Mouse (Mus musculus) spleen, adult 2 months (tissue): ENCODE measurements at regions not wholly inside any gene's neighbourhood (a gene's known extent, or its start where the extent isn't known, plus 50 kb on each side); places are given as distances from the start of the nearest gene placed in this dataset.

Source experiments
- DNase-seq, 2 experiments: peaks; one replicate each; pipeline versions ENCODE4 v3.0.0 to v3.0.0-alpha.2; 2012 to 2021; ENCODE audit warnings: low spot score in 2 of 2, low read depth in 1 of 2
- H3K27ac ChIP-seq: fragments of 200-500 bp; 2 replicates; pipeline ENCODE4 v1.5.1; 2012; ENCODE audit warnings: low read length, inconsistent platforms; ENCODE audit not compliant: insufficient read depth
- H3K27me3 ChIP-seq: fragments of 200-500 bp; 2 replicates; pipeline ENCODE4 v1.6.1; 2012; ENCODE audit warnings: mild to moderate bottlenecking, moderate library complexity, low read length, inconsistent platforms; ENCODE audit not compliant: control insufficient read depth, insufficient read depth
- H3K36me3 ChIP-seq: fragments of 200-500 bp; 2 replicates; pipeline ENCODE4 v1.6.1; 2012; ENCODE audit warnings: mild to moderate bottlenecking, low read length, inconsistent platforms; ENCODE audit not compliant: control insufficient read depth, insufficient read depth
- H3K4me1 ChIP-seq: fragments of 200-500 bp; 2 replicates; pipeline ENCODE4 v1.6.1; 2011; ENCODE audit warnings: inconsistent platforms; ENCODE audit not compliant: control insufficient read depth, insufficient read depth, insufficient read length
- H3K4me3 ChIP-seq: fragments of 200-500 bp; 2 replicates; pipeline ENCODE4 v1.5.1; 2011; ENCODE audit warnings: mild to moderate bottlenecking, inconsistent platforms; ENCODE audit not compliant: insufficient read depth, insufficient read length; ENCODE audit errors: extremely low read depth
- CTCF ChIP-seq: fragments of 200-500 bp; IDR thresholded peaks from 2 replicates; pipeline ENCODE4 v1.5.1; 2011; ENCODE audit warnings: mild to moderate bottlenecking, inconsistent platforms; ENCODE audit not compliant: insufficient read depth, insufficient read length, insufficient replicate concordance; ENCODE audit errors: extremely low read depth
- POLR2A ChIP-seq: fragments of 200-500 bp; IDR thresholded peaks from 2 replicates; pipeline ENCODE4 v1.6.1; 2011; ENCODE audit warnings: low read depth, low read length, inconsistent platforms
- WGBS: fragments of 180-500 bp; shearing (Covaris S2); methylation state at CpG from one replicate; pipeline ENCODE4 v1.1.7; 2018; 5-methylcytosine and 5-hydroxymethylcytosine counted together

DNA sequence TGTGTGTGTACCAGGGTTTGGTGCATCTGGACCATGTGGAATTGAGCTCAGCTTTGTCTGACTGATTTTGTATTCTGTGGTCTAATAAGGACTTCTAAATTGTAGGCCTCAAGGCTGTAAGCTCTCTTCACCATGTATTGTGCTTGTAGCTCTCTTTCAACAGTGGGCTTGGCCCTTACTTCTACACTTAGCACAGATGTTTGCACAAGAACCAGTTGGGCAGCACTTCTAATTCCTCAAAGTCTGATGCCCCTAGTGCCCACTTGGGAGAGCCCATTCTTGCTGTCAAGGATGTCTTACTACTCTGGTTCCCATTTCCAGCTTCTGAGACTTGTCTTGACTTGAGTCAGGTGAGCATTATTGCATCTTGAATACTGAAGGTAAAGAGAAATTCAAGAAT is 114.5 kb upstream of the Slco3a1 start:
- no peak overlapping the region for H3K27ac ChIP-seq
- H3K27me3 ChIP-seq: no peaks in the 10 kb centered on the region
- no peak for TF ChIP-seq CTCF
- TF ChIP-seq POLR2A: no peak

DNA sequence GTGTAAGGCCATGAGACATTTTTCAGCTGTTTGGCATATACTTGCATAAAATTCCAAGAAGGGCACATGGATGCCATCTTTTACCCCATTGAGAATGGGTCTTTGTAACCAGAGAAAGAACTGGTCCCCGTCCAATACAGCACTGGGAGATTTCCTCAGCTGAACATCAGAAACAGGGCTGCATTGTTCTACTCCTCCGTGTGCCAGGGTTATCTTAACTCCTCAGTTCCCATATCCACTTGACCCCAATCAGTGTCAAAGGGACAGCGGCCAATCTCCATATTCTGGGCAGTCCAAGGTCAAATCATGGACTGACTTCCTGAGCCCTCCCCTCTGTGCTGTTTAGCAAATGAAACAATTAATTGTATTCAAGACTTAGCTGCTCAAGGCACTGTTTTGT is 112.5 kb upstream of the Slco3a1 start:
- DNase-seq: no peak
- WGBS: 84% methylated on average over 3 of the region's 3 CpGs
- no peaks in the 10 kb centered on the region for H3K4me1 ChIP-seq

More for the DNA sequence above, 114.5 kb upstream of the Slco3a1 start:
- H3K4me1 ChIP-seq: no peaks in the 10 kb centered on the region
- DNase-seq: no peak
- H3K4me3 ChIP-seq: no peak overlapping the region
- no peaks in the 10 kb centered on the region for H3K36me3 ChIP-seq

DNA sequence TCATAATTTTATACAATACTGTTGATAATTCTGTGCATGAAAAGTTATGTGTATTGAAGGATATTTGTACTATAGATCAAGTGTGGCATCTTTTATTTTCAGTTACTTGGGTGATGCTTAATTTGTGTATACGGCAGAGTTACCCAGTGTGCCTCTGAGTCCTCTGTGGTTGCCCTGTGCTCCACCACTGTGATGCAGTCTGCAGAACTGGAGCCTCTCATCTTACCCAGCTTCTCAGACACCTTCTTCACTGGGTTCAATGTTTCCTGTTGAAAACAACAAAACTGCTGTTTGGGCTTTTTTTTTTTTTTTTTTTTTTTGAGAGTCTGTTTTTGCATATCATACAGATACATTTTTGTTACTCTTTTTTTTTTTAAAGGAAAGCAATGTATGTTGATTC is 109.2 kb upstream of the Slco3a1 start:
- TF ChIP-seq POLR2A (no peak), CTCF (no peak)
- H3K4me1 ChIP-seq: no peaks in the 10 kb centered on the region
- WGBS: 87% methylated on average over 1 of the region's 1 CpGs

More for the DNA sequence above, 112.5 kb upstream of the Slco3a1 start:
- Histone ChIP-seq H3K27me3 (no peaks in the 10 kb centered on the region), H3K4me3 (no peak overlapping the region), H3K36me3 (no peaks in the 10 kb centered on the region), H3K27ac (no peak overlapping the region)
- no peak for TF ChIP-seq CTCF
- TF ChIP-seq POLR2A: no peak

DNA sequence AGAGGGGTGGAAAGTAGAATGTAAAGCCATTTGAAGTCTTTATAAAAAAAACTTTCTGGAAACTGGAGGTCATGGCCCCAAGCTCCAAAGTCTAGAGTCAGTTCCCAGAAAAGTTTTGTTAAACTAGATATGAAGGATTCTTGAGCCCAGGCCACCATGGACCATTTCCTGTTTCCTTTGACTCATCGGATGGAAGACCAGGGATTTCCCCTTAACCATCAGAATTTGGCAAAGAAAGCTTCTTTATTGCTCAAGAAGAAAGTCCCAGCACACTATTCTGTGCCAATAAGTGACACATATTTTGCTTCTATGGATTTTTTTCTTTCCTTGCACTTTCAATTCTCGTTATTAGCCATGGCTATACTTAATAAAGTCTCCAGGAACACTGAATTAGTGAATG is 92.7 kb upstream of the Slco3a1 start:
- no peak overlapping the region for H3K4me3 ChIP-seq
- no peaks in the 10 kb centered on the region; the same call in 1 of the 2 replicates for H3K4me1 ChIP-seq
- no peaks in the 10 kb centered on the region for H3K36me3 ChIP-seq
- no peak for DNase-seq
- TF ChIP-seq POLR2A (no peak), CTCF (no peak)
- 48% methylated on average over 2 of the region's 2 CpGs for WGBS
- H3K27me3 ChIP-seq: no peaks in the 10 kb centered on the region
- H3K27ac ChIP-seq: no peak overlapping the region

More for the DNA sequence above, 109.2 kb upstream of the Slco3a1 start:
- peak in 1 of 2 experiments; percentile 15 for DNase-seq
- H3K27ac ChIP-seq: no peak overlapping the region
- no peaks in the 10 kb centered on the region for H3K36me3 ChIP-seq
- H3K4me3 ChIP-seq: no peak overlapping the region
- H3K27me3 ChIP-seq: no peaks in the 10 kb centered on the region

DNA sequence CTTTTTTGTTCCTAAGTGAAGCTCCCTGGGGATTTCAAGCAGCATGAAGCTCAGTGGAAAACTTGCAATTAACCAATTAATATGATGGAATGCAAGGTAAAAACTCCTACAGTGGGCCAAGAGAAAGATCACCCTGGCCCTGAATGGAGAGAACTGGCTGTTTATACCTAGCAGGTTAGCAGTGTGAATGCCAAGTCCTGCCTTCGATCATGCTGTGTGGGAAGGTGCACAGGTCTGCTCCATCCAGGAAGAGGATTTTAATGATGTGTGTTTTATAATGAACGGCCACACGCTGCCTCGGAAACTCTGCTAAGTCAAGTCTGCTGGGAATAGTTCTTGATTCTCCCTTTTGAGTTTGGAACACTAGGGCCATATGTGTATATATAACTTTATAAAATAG is 85.6 kb upstream of the Slco3a1 start:
- DNase-seq: no peak
- H3K4me3 ChIP-seq: no peak overlapping the region
- no peaks in the 10 kb centered on the region for H3K27me3 ChIP-seq
- no peak overlapping the region for H3K27ac ChIP-seq
- 92% methylated on average over 4 of the region's 4 CpGs for WGBS
- TF ChIP-seq CTCF: no peak
- TF ChIP-seq POLR2A: no peak
- H3K36me3 ChIP-seq: no peaks in the 10 kb centered on the region
- H3K4me1 ChIP-seq: no peaks in the 10 kb centered on the region

DNA sequence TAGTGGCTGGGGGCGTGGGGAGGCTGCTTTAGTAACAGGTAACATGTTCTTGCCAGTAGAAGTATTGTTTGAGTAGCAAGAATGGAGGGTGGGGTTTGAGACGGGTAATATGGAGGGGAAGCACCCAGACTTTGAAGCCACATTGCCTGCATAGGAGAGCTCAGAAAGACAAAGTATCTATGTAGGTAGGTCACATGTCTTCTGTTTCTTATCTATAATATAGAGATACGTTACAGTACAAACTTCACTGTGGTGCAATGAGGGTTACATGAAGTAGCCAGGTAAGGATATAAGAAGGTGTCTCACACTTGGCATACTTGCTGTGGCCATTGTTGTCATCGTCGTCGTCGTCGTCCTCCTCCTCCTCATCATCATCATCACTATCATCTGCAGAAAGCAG is 77.6 kb upstream of the Slco3a1 start:
- Histone ChIP-seq H3K36me3 (no peaks in the 10 kb centered on the region), H3K27ac (no peak overlapping the region), H3K4me1 (no peaks in the 10 kb centered on the region), H3K27me3 (no peaks in the 10 kb centered on the region), H3K4me3 (no peak overlapping the region)
- TF ChIP-seq CTCF (no peak), POLR2A (no peak)
- 92% methylated on average over 8 of the region's 8 CpGs for WGBS
- DNase-seq: no peak

DNA sequence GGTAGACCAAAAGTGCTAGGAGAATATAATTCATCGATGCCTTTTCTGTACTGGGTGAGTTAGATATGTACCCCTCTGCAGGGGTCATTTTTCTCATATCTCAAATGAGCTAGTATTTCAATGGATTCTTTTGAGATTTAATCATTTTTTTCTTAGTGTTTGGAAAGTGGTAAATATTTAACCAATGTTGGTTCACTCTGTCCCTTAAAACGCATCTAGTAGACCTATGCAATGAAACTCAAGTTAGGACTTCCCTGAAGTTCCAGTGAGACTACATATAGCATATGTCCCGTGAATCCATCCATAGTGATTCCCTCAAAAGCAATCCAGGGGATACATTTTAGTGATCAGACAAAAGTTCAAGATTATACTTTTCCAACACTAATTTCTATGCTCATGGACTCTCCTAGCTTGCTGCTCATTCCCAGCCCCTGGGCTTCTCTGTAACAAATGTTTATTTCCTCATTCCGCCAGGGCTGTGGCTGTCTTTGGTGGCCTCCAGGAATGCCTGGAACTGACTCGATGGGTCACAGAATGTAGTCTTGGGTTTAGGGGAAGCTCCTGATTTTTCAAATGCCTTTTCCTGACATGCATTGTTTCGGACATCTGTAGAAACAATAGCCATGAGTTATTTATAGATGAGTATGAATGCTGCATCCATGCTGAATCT is 74.4 kb upstream of the Slco3a1 start:
- 83% methylated on average over 6 of the region's 6 CpGs for WGBS
- TF ChIP-seq POLR2A (no peak), CTCF (no peak)
- no peaks in the 10 kb centered on the region for H3K4me1 ChIP-seq
- no peak overlapping the region for H3K4me3 ChIP-seq
- H3K27me3 ChIP-seq: no peaks in the 10 kb centered on the region
- H3K36me3 ChIP-seq: no peaks in the 10 kb centered on the region
- no peak for DNase-seq
- H3K27ac ChIP-seq: no peak overlapping the region
